Mouse (Mus musculus): ENCODE data around the gene Nup188. TPM values are rescaled to one million over a fixed set of nuclear protein-coding genes. Genes with fewer than 3 reads are reported as not detected.

Nup188 gene
- total and polyA plus RNA-seq, 3 experiments: 22.1 to 89.5 (median 62.8) TPM

DNA sequence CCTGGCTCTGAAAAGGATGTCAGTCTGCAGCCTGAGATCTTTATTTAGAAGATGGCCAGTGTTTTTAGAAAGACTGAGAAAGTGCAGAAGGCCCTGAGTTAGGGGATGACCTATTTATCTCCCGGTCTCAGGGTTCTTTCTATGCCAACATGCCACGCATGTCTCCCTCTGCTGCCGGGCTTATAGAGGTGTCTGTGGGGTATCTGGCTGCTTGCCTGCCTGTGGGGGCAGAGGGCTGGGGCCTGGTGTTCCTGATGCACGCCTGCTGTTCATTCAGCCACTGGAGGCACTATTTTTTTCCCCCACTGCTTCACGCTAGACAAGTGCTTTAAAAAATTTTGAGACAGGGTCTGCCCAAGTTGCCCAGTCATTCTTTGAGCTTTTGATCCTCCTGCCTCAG is 80.0 kb downstream of the Nup188 start:
- DNase-seq (ENCODE audit: low spot score) (no peak), ATAC-seq (ENCODE audit: extremely low read depth, insufficient number of reproducible peaks, low FRiP score, poor library complexity, severe bottlenecking) (no peak)
- Histone ChIP-seq H3K4me1 (ENCODE audit: insufficient read depth, low read depth, low read length) (peaks cover 31% of the 10 kb centered on the region), H3K9me3 (replicated peaks) (peaks cover 4% of the 10 kb centered on the region; the same call in 1 of the 2 replicates), H3K27me3 (ENCODE audit: insufficient read depth, low read length) (no peaks in the 10 kb centered on the region), H3K36me3 (replicated peaks) (peaks cover 62% of the 10 kb centered on the region), H3K4me3 (ENCODE audit: low read depth, low read length) (no peak overlapping the region)
- TF ChIP-seq CTCF (IDR thresholded peaks at IDR 0.05; ENCODE audit: low read depth, low read length) (no peak), POLR2AphosphoS5 (IDR thresholded peaks at IDR 0.05; ENCODE audit: insufficient replicate concordance, low read depth, low read length) (no peak)

DNA sequence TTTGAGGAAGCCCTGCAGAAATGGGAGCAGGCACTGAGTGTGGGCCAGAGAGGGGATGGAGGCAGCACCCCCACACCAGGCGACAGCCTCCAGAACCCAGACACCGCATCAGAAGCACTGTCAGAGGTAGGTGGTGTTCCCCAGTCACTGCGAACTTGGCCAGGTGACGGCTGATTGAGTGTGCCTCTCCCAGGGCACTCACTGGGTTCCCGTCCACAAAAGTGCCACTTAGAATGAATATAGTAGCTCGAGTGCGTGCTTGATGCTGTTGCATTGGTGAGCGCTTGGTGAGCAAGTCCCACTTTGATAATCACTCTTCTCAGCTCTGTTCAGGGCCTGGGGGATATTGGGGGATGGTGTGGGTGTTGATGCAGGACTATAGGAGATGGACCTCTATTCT is 85.3 kb downstream of the Nup188 start:
- TF ChIP-seq GATA2 (IDR thresholded peaks at IDR 0.05; ENCODE audit: borderline replicate concordance, low read depth, low read length): no peak
- no peak for TF ChIP-seq CTCF (IDR thresholded peaks at IDR 0.05; ENCODE audit: low read depth, low read length)
- Histone ChIP-seq H3K27me3 (ENCODE audit: insufficient read depth, low read length) (no peaks in the 10 kb centered on the region), H3K4me1 (ENCODE audit: insufficient read depth, low read depth, low read length) (peaks cover 11% of the 10 kb centered on the region; the same call in 1 of the 2 replicates), H3K4me3 (ENCODE audit: low read depth, low read length) (no peak overlapping the region), H3K9me3 (replicated peaks) (no peaks in the 10 kb centered on the region), H3K36me3 (replicated peaks) (peaks cover 95% of the 10 kb centered on the region)
- ATAC-seq (ENCODE audit: extremely low read depth, insufficient number of reproducible peaks, low FRiP score, poor library complexity, severe bottlenecking): no peak
- DNase-seq (ENCODE audit: low spot score): no peak

DNA sequence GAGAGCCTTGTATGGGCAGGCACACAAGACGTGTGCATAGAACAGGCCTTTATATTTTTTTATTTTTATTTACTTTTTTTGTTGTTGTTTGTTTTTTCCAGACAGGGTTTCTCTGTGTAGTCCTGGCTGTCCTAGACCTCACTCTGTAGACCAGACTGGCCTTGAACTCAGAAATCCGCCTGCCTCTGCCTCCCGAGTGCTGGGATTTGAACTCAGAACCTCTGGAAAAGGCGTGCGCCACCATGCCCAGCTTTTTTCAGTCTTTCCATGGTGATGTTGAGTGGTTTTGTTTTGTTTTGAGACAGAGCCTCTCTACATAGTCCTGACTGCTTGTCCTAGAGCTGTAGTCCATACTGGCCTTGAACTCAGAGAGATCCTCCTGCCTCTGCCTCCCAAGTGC is 86.5 kb downstream of the Nup188 start:
- no peaks in the 10 kb centered on the region for H3K27me3 ChIP-seq (ENCODE audit: insufficient read depth, low read length)
- TF ChIP-seq TAL1 (conservative IDR thresholded peaks at IDR 0.05; ENCODE audit: low read depth, low read length): no peak
- TF ChIP-seq GATA1 (IDR thresholded peaks at IDR 0.05; ENCODE audit: borderline replicate concordance, low read length): no peak
- TF ChIP-seq CTCF (IDR thresholded peaks at IDR 0.05; ENCODE audit: low read depth, low read length): no peak
- TF ChIP-seq POLR2AphosphoS5 (IDR thresholded peaks at IDR 0.05; ENCODE audit: insufficient replicate concordance, low read depth, low read length): no peak
- TF ChIP-seq GATA2 (IDR thresholded peaks at IDR 0.05; ENCODE audit: borderline replicate concordance, low read depth, low read length): no peak
- H3K4me1 ChIP-seq (ENCODE audit: insufficient read depth, low read depth, low read length): peaks cover 8% of the 10 kb centered on the region; the same call in 1 of the 2 replicates
- DNase-seq (ENCODE audit: low spot score) (no peak), ATAC-seq (ENCODE audit: extremely low read depth, insufficient number of reproducible peaks, low FRiP score, poor library complexity, severe bottlenecking) (no peak)
- peaks cover 95% of the 10 kb centered on the region for H3K36me3 ChIP-seq (replicated peaks)
- H3K4me3 ChIP-seq (ENCODE audit: low read depth, low read length): no peak overlapping the region
- no peaks in the 10 kb centered on the region for H3K9me3 ChIP-seq (replicated peaks)

DNA sequence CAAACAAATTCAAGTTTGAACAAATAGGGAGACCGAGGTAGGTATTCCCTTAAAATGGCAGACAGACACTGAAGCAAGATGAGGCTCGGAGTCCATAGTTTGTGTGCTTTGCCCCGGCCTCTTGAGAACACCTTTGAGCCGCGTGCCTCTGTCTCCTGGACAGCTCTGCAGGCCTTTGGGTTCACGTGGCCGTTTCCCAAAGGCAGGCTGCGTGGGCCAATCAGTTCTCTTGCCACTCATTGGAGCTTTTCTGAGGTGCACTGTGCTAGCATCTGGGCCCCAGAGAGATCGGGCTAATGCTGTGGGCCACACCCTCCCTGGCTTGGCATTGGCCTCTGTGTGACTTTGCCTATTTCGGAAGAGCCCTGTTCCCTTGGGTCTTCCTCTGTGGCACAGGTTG is 89.7 kb downstream of the Nup188 start:
- peaks cover 94% of the 10 kb centered on the region for H3K36me3 ChIP-seq (replicated peaks)
- no peaks in the 10 kb centered on the region for H3K9me3 ChIP-seq (replicated peaks)
- TF ChIP-seq POLR2AphosphoS5 (IDR thresholded peaks at IDR 0.05; ENCODE audit: insufficient replicate concordance, low read depth, low read length) (no peak), TAL1 (conservative IDR thresholded peaks at IDR 0.05; ENCODE audit: low read depth, low read length) (no peak), GATA1 (IDR thresholded peaks at IDR 0.05; ENCODE audit: borderline replicate concordance, low read length) (no peak), CTCF (IDR thresholded peaks at IDR 0.05; ENCODE audit: low read depth, low read length) (no peak), GATA2 (IDR thresholded peaks at IDR 0.05; ENCODE audit: borderline replicate concordance, low read depth, low read length) (no peak)
- DNase-seq (ENCODE audit: low spot score): no peak
- peaks cover 33% of the 10 kb centered on the region for H3K4me1 ChIP-seq (ENCODE audit: insufficient read depth, low read depth, low read length)
- ATAC-seq (ENCODE audit: extremely low read depth, insufficient number of reproducible peaks, low FRiP score, poor library complexity, severe bottlenecking): no peak
- H3K27me3 ChIP-seq (ENCODE audit: insufficient read depth, low read length): no peaks in the 10 kb centered on the region
- H3K4me3 ChIP-seq (ENCODE audit: low read depth, low read length): no peak overlapping the region

DNA sequence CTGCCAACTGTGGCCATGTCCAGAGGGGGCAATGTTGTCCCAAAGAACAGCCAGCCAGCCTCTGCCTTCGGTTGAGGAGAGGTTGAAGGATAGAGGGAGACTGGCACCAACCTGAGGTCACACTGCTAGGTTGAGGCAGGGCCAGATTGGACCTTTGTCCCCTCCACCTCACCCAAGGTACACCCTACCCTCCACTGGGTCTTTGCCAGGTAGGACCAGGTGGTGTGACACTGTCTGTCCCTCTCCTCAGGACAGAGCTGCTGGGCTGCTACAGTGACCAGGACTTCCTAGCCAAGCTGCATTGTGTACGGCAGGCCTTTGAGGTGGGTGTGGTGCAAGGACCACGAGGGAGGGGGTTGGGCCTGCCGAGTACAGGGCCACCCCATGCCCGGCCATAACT is 91.5 kb downstream of the Nup188 start:
- Histone ChIP-seq H3K36me3 (replicated peaks) (peaks cover 96% of the 10 kb centered on the region), H3K9me3 (replicated peaks) (no peaks in the 10 kb centered on the region), H3K4me1 (ENCODE audit: insufficient read depth, low read depth, low read length) (peaks cover 44% of the 10 kb centered on the region), H3K4me3 (ENCODE audit: low read depth, low read length) (no peak overlapping the region), H3K27me3 (ENCODE audit: insufficient read depth, low read length) (no peaks in the 10 kb centered on the region)
- ATAC-seq (ENCODE audit: extremely low read depth, insufficient number of reproducible peaks, low FRiP score, poor library complexity, severe bottlenecking) (no peak), DNase-seq (ENCODE audit: low spot score) (no peak)
- TF ChIP-seq GATA2 (IDR thresholded peaks at IDR 0.05; ENCODE audit: borderline replicate concordance, low read depth, low read length) (no peak), POLR2AphosphoS5 (IDR thresholded peaks at IDR 0.05; ENCODE audit: insufficient replicate concordance, low read depth, low read length) (no peak), GATA1 (IDR thresholded peaks at IDR 0.05; ENCODE audit: borderline replicate concordance, low read length) (no peak), TAL1 (conservative IDR thresholded peaks at IDR 0.05; ENCODE audit: low read depth, low read length) (no peak), CTCF (IDR thresholded peaks at IDR 0.05; ENCODE audit: low read depth, low read length) (no peak)

DNA sequence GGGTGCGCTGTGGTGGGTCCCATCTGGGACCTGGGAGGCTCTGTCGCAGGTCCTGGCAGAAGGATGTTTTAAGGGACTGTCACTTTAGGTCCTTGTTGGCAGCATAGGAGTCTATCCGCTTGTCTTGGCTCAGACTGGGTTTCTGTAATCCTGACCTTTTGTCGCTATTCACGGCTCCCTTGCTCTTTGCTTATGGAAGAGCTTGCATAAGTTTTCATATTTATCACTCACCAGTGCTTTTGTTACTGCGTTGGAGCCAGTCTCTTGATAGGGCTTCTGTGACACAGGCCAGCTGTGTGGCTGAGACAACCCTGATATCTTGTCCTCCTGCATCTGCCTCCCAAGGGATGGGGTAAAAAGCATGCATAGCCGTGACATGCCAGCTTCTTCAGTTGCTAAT is 93.1 kb downstream of the Nup188 start:
- Histone ChIP-seq H3K36me3 (replicated peaks) (peaks cover 98% of the 10 kb centered on the region), H3K4me1 (ENCODE audit: insufficient read depth, low read depth, low read length) (peaks cover 45% of the 10 kb centered on the region)
- no peak for ATAC-seq (ENCODE audit: extremely low read depth, insufficient number of reproducible peaks, low FRiP score, poor library complexity, severe bottlenecking)

More for the DNA sequence above, 93.1 kb downstream of the Nup188 start:
- H3K27me3 ChIP-seq (ENCODE audit: insufficient read depth, low read length): no peaks in the 10 kb centered on the region
- H3K9me3 ChIP-seq (replicated peaks): no peaks in the 10 kb centered on the region
- TF ChIP-seq GATA2 (IDR thresholded peaks at IDR 0.05; ENCODE audit: borderline replicate concordance, low read depth, low read length) (no peak), POLR2AphosphoS5 (IDR thresholded peaks at IDR 0.05; ENCODE audit: insufficient replicate concordance, low read depth, low read length) (no peak), GATA1 (IDR thresholded peaks at IDR 0.05; ENCODE audit: borderline replicate concordance, low read length) (no peak), TAL1 (conservative IDR thresholded peaks at IDR 0.05; ENCODE audit: low read depth, low read length) (no peak), CTCF (IDR thresholded peaks at IDR 0.05; ENCODE audit: low read depth, low read length) (no peak)
- no peak overlapping the region for H3K4me3 ChIP-seq (ENCODE audit: low read depth, low read length)
- DNase-seq (ENCODE audit: low spot score): no peak

Data from G1E (cell line).